Mouse (Mus musculus): ENCODE measurements around the gene Ptprn. TPM values are rescaled to one million over a fixed set of nuclear protein-coding genes. Genes with fewer than 3 reads are reported as not detected.

Ptprn gene
- total RNA-seq (2022) = under 1 TPM in 3 of 4 experiments, not detected in 1; 0.07 to 0.31 (median 0.08) TPM

GRCm38 (mm10) chr1:75264091-75264880 lies at the start of gene Ptprn:
Gene Ptprn (minus strand): TSS chr1:75264502.
- DNase-seq (ENCODE audit: low spot score in 2 of 2) = no peak

- DNase-seq (ENCODE audit: low spot score in 2 of 2) = no peak
These were observed 47.4 kb upstream of the Ptprn start for GRCm38 (mm10) chr1:75311694-75312093.

GRCm38 (mm10) chr1:75304662-75305061 lies 40.4 kb upstream of the Ptprn start:
- DNase-seq (ENCODE audit: low spot score in 2 of 2) = no peak

GRCm38 (mm10) chr1:75294294-75294693 lies 30.0 kb upstream of the Ptprn start:
- no peak for DNase-seq (ENCODE audit: low spot score in 2 of 2)

GRCm38 (mm10) chr1:75293331-75293701 lies 29.0 kb upstream of the Ptprn start:
- no peak for DNase-seq (ENCODE audit: low spot score in 2 of 2)

- no peak for DNase-seq (ENCODE audit: low spot score in 2 of 2)
These were observed 28.4 kb upstream of the Ptprn start for GRCm38 (mm10) chr1:75292476-75293330.

GRCm38 (mm10) chr1:75291321-75291720 lies 27.0 kb upstream of the Ptprn start:
- no peak for DNase-seq (ENCODE audit: low spot score in 2 of 2)

- no peak for DNase-seq (ENCODE audit: low spot score in 2 of 2)
These were observed 26.3 kb upstream of the Ptprn start for GRCm38 (mm10) chr1:75290582-75290981.

GRCm38 (mm10) chr1:75289888-75290431 lies 25.7 kb upstream of the Ptprn start:
- no peak for DNase-seq (ENCODE audit: low spot score in 2 of 2)

- DNase-seq (ENCODE audit: low spot score in 2 of 2) = no peak
These were observed 25.1 kb upstream of the Ptprn start for GRCm38 (mm10) chr1:75289376-75289775.

- DNase-seq (ENCODE audit: low spot score in 2 of 2) = no peak
These were observed 20.6 kb upstream of the Ptprn start for GRCm38 (mm10) chr1:75284911-75285310.

GRCm38 (mm10) chr1:75283017-75283416 lies 18.7 kb upstream of the Ptprn start:
- DNase-seq (ENCODE audit: low spot score in 2 of 2) = no peak

- no peak for DNase-seq (ENCODE audit: low spot score in 2 of 2)
These were observed 13.9 kb upstream of the Ptprn start, which contains the start of gene Resp18 for GRCm38 (mm10) chr1:75278228-75278627. Gene Resp18 (minus strand): TSS chr1:75278415.

- no peak for DNase-seq (ENCODE audit: low spot score in 2 of 2)
These were observed 13.2 kb upstream of the Ptprn start for GRCm38 (mm10) chr1:75277195-75278188.

- DNase-seq (ENCODE audit: low spot score in 2 of 2) = no peak
These were observed 1.0 kb downstream of the Ptprn start for GRCm38 (mm10) chr1:75262969-75263951.

GRCm38 (mm10) chr1:75261278-75261677 lies 3.0 kb downstream of the Ptprn start:
- DNase-seq (ENCODE audit: low spot score in 2 of 2) = no peak

GRCm38 (mm10) chr1:75255516-75256046 lies 8.7 kb downstream of the Ptprn start:
- no peak for DNase-seq (ENCODE audit: low spot score in 2 of 2)

- DNase-seq (ENCODE audit: low spot score in 2 of 2) = no peak
These were observed 9.7 kb downstream of the Ptprn start for GRCm38 (mm10) chr1:75254625-75255013.
